Mouse (Mus musculus): ENCODE data around the gene Atp2b4. TPM values are rescaled to one million over a fixed set of nuclear protein-coding genes. Genes with fewer than 3 reads are reported as not detected.

Atp2b4 gene
- polyA plus RNA-seq, 1 experiment, result 11.3 TPM

- 78% methylated on average over 11 of the region's 11 CpGs for WGBS
- no peak overlapping the region for H3K4me3 ChIP-seq (replicated peaks; ENCODE audit: extremely low read depth, low read depth, low read length)
- no peak for DNase-seq
- TF ChIP-seq POLR2A (IDR thresholded peaks at IDR 0.05; ENCODE audit: borderline replicate concordance, extremely low read depth, low read depth, low read length), result no peak
- no peak for TF ChIP-seq CTCF (IDR thresholded peaks at IDR 0.05; ENCODE audit: insufficient read depth, low read length)
- H3K4me1 ChIP-seq (ENCODE audit: control insufficient read depth, insufficient read depth, low read length), result peaks cover 5% of the 10 kb centered on the region; the same call in 1 of the 2 replicates
Measured at GRCm38 (mm10) chr1:133693536-133694114, 107.2 kb downstream of the Atp2b4 start.

DNA sequence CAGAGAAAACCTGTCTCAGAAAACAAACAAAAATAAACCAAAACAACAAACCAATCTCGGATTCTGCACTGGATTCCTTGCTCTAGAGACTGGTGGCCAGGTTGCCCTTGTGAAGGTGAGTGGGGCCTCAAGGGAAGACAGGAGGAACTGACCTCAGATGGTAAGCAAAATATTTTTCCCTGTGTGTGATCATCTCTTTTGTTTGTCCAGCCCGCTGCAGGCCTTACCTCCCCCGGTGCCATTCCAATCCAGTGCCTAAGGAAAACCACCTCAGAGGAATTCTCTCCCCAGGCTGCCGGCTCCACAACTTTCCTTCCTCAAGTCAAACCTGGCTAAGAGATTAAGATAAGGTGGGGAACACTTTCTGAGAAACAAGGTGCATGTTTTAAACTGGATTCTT lies 108.6 kb downstream of the Atp2b4 start:
- Histone ChIP-seq H3K4me3 (replicated peaks; ENCODE audit: extremely low read depth, low read depth, low read length) (no peak overlapping the region), H3K4me1 (ENCODE audit: control insufficient read depth, insufficient read depth, low read length) (peaks cover 5% of the 10 kb centered on the region; the same call in 1 of the 2 replicates)
- WGBS, result 51% methylated on average over 4 of the region's 4 CpGs
- no peak for DNase-seq
- TF ChIP-seq POLR2A (IDR thresholded peaks at IDR 0.05; ENCODE audit: borderline replicate concordance, extremely low read depth, low read depth, low read length) (no peak), CTCF (IDR thresholded peaks at IDR 0.05; ENCODE audit: insufficient read depth, low read length) (no peak)

- no peak overlapping the region for H3K4me3 ChIP-seq (replicated peaks; ENCODE audit: extremely low read depth, low read depth, low read length)
- TF ChIP-seq POLR2A (IDR thresholded peaks at IDR 0.05; ENCODE audit: borderline replicate concordance, extremely low read depth, low read depth, low read length) (no peak), CTCF (IDR thresholded peaks at IDR 0.05; ENCODE audit: insufficient read depth, low read length) (no peak)
- 0 out of 2 replicates have a peak, but pooled peaks cover 3% of the 10 kb centered on the region for H3K4me1 ChIP-seq (ENCODE audit: control insufficient read depth, insufficient read depth, low read length)
- no peak for DNase-seq
- WGBS, result 90% methylated on average over 6 of the region's 6 CpGs
Measured at GRCm38 (mm10) chr1:133691046-133691445, 109.8 kb downstream of the Atp2b4 start.

- peak within 1 kb of the TSS; percentile 27 for H3K4me3 ChIP-seq (replicated peaks; ENCODE audit: extremely low read depth, low read depth, low read length)
- TF ChIP-seq POLR2A (IDR thresholded peaks at IDR 0.05; ENCODE audit: borderline replicate concordance, extremely low read depth, low read depth, low read length), result no peak
- no peak for TF ChIP-seq CTCF (IDR thresholded peaks at IDR 0.05; ENCODE audit: insufficient read depth, low read length)
- no peaks in the 10 kb centered on the region for H3K4me1 ChIP-seq (ENCODE audit: control insufficient read depth, insufficient read depth, low read length)
- 34% methylated on average over 6 of the region's 6 CpGs for WGBS
- DNase-seq, result no peak
Measured at GRCm38 (mm10) chr1:133689897-133690296, 110.9 kb downstream of the Atp2b4 start, which contains the start of gene Lax1. TSS of gene Lax1 (minus strand) at chr1:133690108.

- WGBS, result 80% methylated on average over 7 of the region's 7 CpGs
- no peak for TF ChIP-seq CTCF (IDR thresholded peaks at IDR 0.05; ENCODE audit: insufficient read depth, low read length)
- no peak for TF ChIP-seq POLR2A (IDR thresholded peaks at IDR 0.05; ENCODE audit: borderline replicate concordance, extremely low read depth, low read depth, low read length)
- Histone ChIP-seq H3K4me3 (replicated peaks; ENCODE audit: extremely low read depth, low read depth, low read length) (no peak overlapping the region), H3K4me1 (ENCODE audit: control insufficient read depth, insufficient read depth, low read length) (no peaks in the 10 kb centered on the region)
- no peak for DNase-seq
Measured at GRCm38 (mm10) chr1:133688301-133688700, 112.5 kb downstream of the Atp2b4 start.

GRCm38 (mm10) chr1:133685749-133686519 lies 114.9 kb downstream of the Atp2b4 start:
- no peak for TF ChIP-seq POLR2A (IDR thresholded peaks at IDR 0.05; ENCODE audit: borderline replicate concordance, extremely low read depth, low read depth, low read length)
- TF ChIP-seq CTCF (IDR thresholded peaks at IDR 0.05; ENCODE audit: insufficient read depth, low read length), result no peak
- H3K4me1 ChIP-seq (ENCODE audit: control insufficient read depth, insufficient read depth, low read length), result no peaks in the 10 kb centered on the region
- no peak overlapping the region for H3K4me3 ChIP-seq (replicated peaks; ENCODE audit: extremely low read depth, low read depth, low read length)
- WGBS, result 51% methylated on average over 10 of the region's 10 CpGs
- peak; percentile 34 for DNase-seq

- Histone ChIP-seq H3K4me3 (replicated peaks; ENCODE audit: extremely low read depth, low read depth, low read length) (no peak overlapping the region), H3K4me1 (ENCODE audit: control insufficient read depth, insufficient read depth, low read length) (no peaks in the 10 kb centered on the region)
- 44% methylated on average over 3 of the region's 3 CpGs for WGBS
- DNase-seq, result no peak
- TF ChIP-seq CTCF (IDR thresholded peaks at IDR 0.05; ENCODE audit: insufficient read depth, low read length), result no peak
- TF ChIP-seq POLR2A (IDR thresholded peaks at IDR 0.05; ENCODE audit: borderline replicate concordance, extremely low read depth, low read depth, low read length), result no peak
Measured at GRCm38 (mm10) chr1:133671801-133672200, 129.0 kb downstream of the Atp2b4 start.

DNA sequence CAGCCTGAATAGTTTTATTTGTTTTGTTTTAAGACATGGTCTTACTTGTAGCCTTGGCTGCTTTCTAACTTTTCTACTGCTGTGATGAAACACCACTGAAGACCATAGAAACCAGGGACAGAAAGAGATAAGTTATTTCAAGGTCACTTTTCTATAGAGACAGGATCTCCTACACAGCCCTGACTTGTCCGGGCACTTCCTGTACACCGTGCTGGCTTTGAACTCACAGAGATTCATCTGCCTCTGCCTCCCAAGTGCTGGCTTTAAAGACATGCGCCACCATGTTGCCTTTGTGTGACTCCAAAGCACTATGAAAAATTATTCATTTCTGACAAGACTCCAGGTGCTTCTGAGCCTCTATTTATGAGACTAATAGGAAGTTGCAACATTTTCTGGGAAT lies 129.6 kb downstream of the Atp2b4 start:
- DNase-seq, result no peak
- no peaks in the 10 kb centered on the region for H3K4me1 ChIP-seq (ENCODE audit: control insufficient read depth, insufficient read depth, low read length)
- H3K4me3 ChIP-seq (replicated peaks; ENCODE audit: extremely low read depth, low read depth, low read length), result no peak overlapping the region
- no peak for TF ChIP-seq CTCF (IDR thresholded peaks at IDR 0.05; ENCODE audit: insufficient read depth, low read length)
- TF ChIP-seq POLR2A (IDR thresholded peaks at IDR 0.05; ENCODE audit: borderline replicate concordance, extremely low read depth, low read depth, low read length), result no peak
- 79% methylated on average over 3 of the region's 3 CpGs for WGBS

GRCm38 (mm10) chr1:133670776-133671175 lies 130.1 kb downstream of the Atp2b4 start:
- DNase-seq, result no peak
- H3K4me3 ChIP-seq (replicated peaks; ENCODE audit: extremely low read depth, low read depth, low read length), result no peak overlapping the region
- no peaks in the 10 kb centered on the region for H3K4me1 ChIP-seq (ENCODE audit: control insufficient read depth, insufficient read depth, low read length)
- TF ChIP-seq CTCF (IDR thresholded peaks at IDR 0.05; ENCODE audit: insufficient read depth, low read length) (no peak), POLR2A (IDR thresholded peaks at IDR 0.05; ENCODE audit: borderline replicate concordance, extremely low read depth, low read depth, low read length) (no peak)
- 61% methylated on average over 6 of the region's 6 CpGs for WGBS

- H3K4me3 ChIP-seq (replicated peaks; ENCODE audit: extremely low read depth, low read depth, low read length), result no peak overlapping the region
- 87% methylated on average over 12 of the region's 12 CpGs for WGBS
- no peak for TF ChIP-seq POLR2A (IDR thresholded peaks at IDR 0.05; ENCODE audit: borderline replicate concordance, extremely low read depth, low read depth, low read length)
- TF ChIP-seq CTCF (IDR thresholded peaks at IDR 0.05; ENCODE audit: insufficient read depth, low read length), result no peak
- DNase-seq, result no peak
- H3K4me1 ChIP-seq (ENCODE audit: control insufficient read depth, insufficient read depth, low read length), result no peaks in the 10 kb centered on the region
Measured at GRCm38 (mm10) chr1:133670190-133670589, 130.7 kb downstream of the Atp2b4 start.

Data from lung, adult 2 months (tissue).